Comparison of ENCODE assay signal across 14 mouse cellular contexts in the genomic region with DNA sequence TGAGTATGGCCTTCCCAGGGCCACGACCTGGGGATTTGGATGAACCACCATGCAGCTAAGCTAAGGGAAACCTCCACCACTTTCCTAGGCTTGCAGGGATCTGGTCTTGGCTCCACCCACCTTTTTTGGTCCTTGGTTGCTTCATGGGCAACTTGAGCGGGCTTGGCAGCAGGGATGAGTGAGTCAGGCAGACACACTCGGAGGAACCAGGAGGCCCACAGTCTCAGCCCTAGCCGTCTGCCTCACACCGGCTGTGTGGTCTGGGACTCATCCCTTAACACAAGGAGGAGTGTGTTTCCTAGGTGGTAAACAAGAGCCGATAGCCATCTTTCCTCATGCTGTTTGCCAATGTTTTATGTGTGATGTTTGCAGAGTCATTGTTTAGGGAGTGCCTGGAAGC. TPM values are rescaled to one million over a fixed set of nuclear protein-coding genes. Genes with fewer than 3 reads are reported as not detected.
A peak's percentile ranks its signal among the peaks of the same experiment; 100 is the strongest.
DNase-seq lines count a peak whose midpoint lies in the region; ATAC-seq and TF ChIP-seq lines count a peak whose summit lies in the region.
"Had no signal": no experiment of that assay in that cellular context is flagged by ENCODE, and none has a peak within 500 bp of the region (broad histone marks: within the 10 kb centered on the region; RNA-seq: fewer than 3 reads in every experiment).

No protein-coding gene starts in this region.

- TF ChIP-seq CTCF in kidney, postnatal 0 days (IDR thresholded peaks at IDR 0.05; ENCODE audit: low read depth) = no peak

- ATAC-seq in kidney, postnatal 0 days (replicated peaks; ENCODE audit: low FRiP score, low read depth) = no peak
- no peak for ATAC-seq in kidney, embryonic 16.5 days (ENCODE audit: low FRiP score, low TSS enrichment)
- ATAC-seq in midbrain, embryonic 11.5 days (ENCODE audit: low FRiP score) = no peak
- ATAC-seq in midbrain, embryonic 15.5 days (replicated peaks) = no peak

- H3K4me1 ChIP-seq in kidney, postnatal 0 days (replicated peaks; ENCODE audit: insufficient read depth, low read length) = peaks cover 5% of the 10 kb centered on the region; the same call in 1 of the 2 replicates
- H3K4me1 ChIP-seq in kidney, embryonic 16.5 days (ENCODE audit: insufficient read depth, low read length) = peaks cover 9% of the 10 kb centered on the region
- H3K4me1 ChIP-seq in midbrain, embryonic 11.5 days (ENCODE audit: control insufficient read depth, insufficient read depth, low read length) = no peaks in the 10 kb centered on the region
- peaks cover 7% of the 10 kb centered on the region; the same call in 1 of the 2 replicates for H3K4me1 ChIP-seq in midbrain, embryonic 15.5 days
- H3K4me1 ChIP-seq: liver, embryonic 13.5 days had no signal

- H3K4me3 ChIP-seq in kidney, postnatal 0 days (replicated peaks; ENCODE audit: low read depth, low read length) = no peak overlapping the region
- H3K4me3 ChIP-seq in kidney, embryonic 16.5 days (ENCODE audit: low read length) = no peak overlapping the region
- H3K4me3 ChIP-seq in midbrain, embryonic 11.5 days (ENCODE audit: low read depth, low read length) = no peak overlapping the region
- H3K4me3 ChIP-seq in midbrain, embryonic 15.5 days = no peak overlapping the region
- H3K4me3 ChIP-seq: hindbrain, embryonic 10.5 days; liver, embryonic 13.5 days had no signal

- no peaks in the 10 kb centered on the region for H3K36me3 ChIP-seq in kidney, postnatal 0 days (ENCODE audit: insufficient read depth, low read length)
- no peaks in the 10 kb centered on the region for H3K36me3 ChIP-seq in kidney, embryonic 16.5 days (ENCODE audit: insufficient read depth, low read length)
- no peaks in the 10 kb centered on the region for H3K36me3 ChIP-seq in midbrain, embryonic 11.5 days (ENCODE audit: control insufficient read depth, insufficient read depth, low read length)
- H3K36me3 ChIP-seq in midbrain, embryonic 15.5 days (replicated peaks) = no peaks in the 10 kb centered on the region
- H3K36me3 ChIP-seq: hindbrain, embryonic 10.5 days; liver, embryonic 13.5 days had no signal

- 39% methylated on average over 6 of the region's 6 CpGs for WGBS in kidney, postnatal 0 days
- WGBS in kidney, embryonic 16.5 days = 45% methylated on average over 6 of the region's 6 CpGs
- 78% methylated on average over 6 of the region's 6 CpGs for WGBS in midbrain, embryonic 11.5 days
- 78% methylated on average over 6 of the region's 6 CpGs for WGBS in midbrain, embryonic 15.5 days

- peak; percentile 4 for DNase-seq in adrenal gland, postnatal 10 days
- no peak for DNase-seq in adrenal gland, adult 18-20 months (ENCODE audit: low spot score in 2 of 2)
- DNase-seq in kidney, postnatal 0 days (ENCODE audit: low spot score) = peak; percentile 19
- peak; percentile 4 for DNase-seq in midbrain, embryonic 11.5 days (ENCODE audit: low spot score, missing footprints)
- peak; percentile 30 for DNase-seq in skeletal muscle tissue, adult 2 months (ENCODE audit: low read depth, low spot score)
- no peak for DNase-seq in kidney, adult 8-10 months
- DNase-seq: cerebellum, postnatal 10 days; kidney, adult 18-20 months; liver, embryonic 13.5 days; midbrain, embryonic 14.5 days had no signal

- no peak overlapping the region for H3K27ac ChIP-seq in kidney, postnatal 0 days
- no peak overlapping the region for H3K27ac ChIP-seq in kidney, embryonic 16.5 days (ENCODE audit: low read length)
- H3K27ac ChIP-seq in midbrain, embryonic 11.5 days (ENCODE audit: low read depth, low read length) = no peak overlapping the region
- H3K27ac ChIP-seq in midbrain, embryonic 15.5 days = no peak overlapping the region
- H3K27ac ChIP-seq: hindbrain, embryonic 10.5 days; liver, embryonic 13.5 days had no signal

- H3K9me3 ChIP-seq in kidney, postnatal 0 days (replicated peaks; ENCODE audit: low read length) = no peaks in the 10 kb centered on the region
- H3K9me3 ChIP-seq in kidney, embryonic 16.5 days (ENCODE audit: low read length) = no peaks in the 10 kb centered on the region
- no peaks in the 10 kb centered on the region for H3K9me3 ChIP-seq in midbrain, embryonic 11.5 days (ENCODE audit: control insufficient read depth, low read length)
- no peaks in the 10 kb centered on the region for H3K9me3 ChIP-seq in midbrain, embryonic 15.5 days

- H3K27me3 ChIP-seq in kidney, postnatal 0 days (ENCODE audit: insufficient read depth, low read length) = no peaks in the 10 kb centered on the region
- no peaks in the 10 kb centered on the region for H3K27me3 ChIP-seq in kidney, embryonic 16.5 days (ENCODE audit: insufficient read depth, low read length)
- H3K27me3 ChIP-seq in midbrain, embryonic 11.5 days (ENCODE audit: control insufficient read depth, insufficient read depth, low read length) = no peaks in the 10 kb centered on the region
- H3K27me3 ChIP-seq in midbrain, embryonic 15.5 days (replicated peaks) = no peaks in the 10 kb centered on the region
- H3K27me3 ChIP-seq: liver, embryonic 13.5 days had no signal

- no peak overlapping the region for H3K9ac ChIP-seq in kidney, postnatal 0 days (ENCODE audit: low read depth, low read length)
- no peak overlapping the region for H3K9ac ChIP-seq in kidney, embryonic 16.5 days (replicated peaks; ENCODE audit: low read length)
- no peak overlapping the region for H3K9ac ChIP-seq in midbrain, embryonic 11.5 days (ENCODE audit: low read length)
- H3K9ac ChIP-seq in midbrain, embryonic 15.5 days = no peak overlapping the region
- H3K9ac ChIP-seq: liver, embryonic 13.5 days had no signal

- H3K4me2 ChIP-seq in kidney, postnatal 0 days (ENCODE audit: low read length) = no peak overlapping the region
- H3K4me2 ChIP-seq in kidney, embryonic 16.5 days (replicated peaks; ENCODE audit: low read depth, low read length) = no peak overlapping the region
- H3K4me2 ChIP-seq in midbrain, embryonic 11.5 days = no peak overlapping the region
- H3K4me2 ChIP-seq in midbrain, embryonic 15.5 days = no peak overlapping the region
- H3K4me2 ChIP-seq: liver, embryonic 13.5 days had no signal

RNA-seq across cellular contexts. Expression of gene Nos1, which starts 9.2 kb away (rescaled TPM):
- 1 to 10 TPM; 1.0 to 4.2 TPM for total RNA-seq in adrenal gland, postnatal 10 days (2021)
- total RNA-seq in adrenal gland, adult 18-20 months (2021) = under 1 TPM; 0.74 to 0.76 TPM
- 0.64 and 0.82 TPM in 2 replicates for polyA plus RNA-seq in kidney, postnatal 0 days (2015; fragmentation: Nextera tagmentation; extraction: Ambion mirVana)
- polyA plus RNA-seq in kidney, embryonic 16.5 days (2015; fragmentation: Nextera tagmentation; extraction: Ambion mirVana) = 1.0 and 1.1 TPM in 2 replicates
- polyA plus RNA-seq in midbrain, embryonic 11.5 days (2014; fragmentation: Nextera tagmentation; extraction: Ambion mirVana) = 0.22 and 0.30 TPM in 2 replicates
- 2.7 and 3.4 TPM in 2 replicates for polyA plus RNA-seq in midbrain, embryonic 15.5 days (2015; fragmentation: Nextera tagmentation; extraction: Ambion mirVana)
- total RNA-seq: neutrophil, adult 5-6 weeks had no signal
- polyA plus RNA-seq: liver, embryonic 13.5 days had no signal

Comparison
In these comparisons a context has a peak if more than half of its experiments do, and no peak if none do; other contexts are left out.
1. DNase-seq: peak in adrenal gland, postnatal 10 days (single experiment), kidney, postnatal 0 days (single experiment), midbrain, embryonic 11.5 days (single experiment) and skeletal muscle tissue, adult 2 months (single experiment); none in adrenal gland, adult 18-20 months (0 of 2) and kidney, adult 8-10 months (0 of 2).